In genomic region chr6:48504241-48504854, GRCm38 (mm10) we compare ENCODE assay signal across 8 mouse cellular contexts. TPM values are rescaled to one million over a fixed set of nuclear protein-coding genes. Genes with fewer than 3 reads are reported as not detected.
DNase-seq lines count a peak whose midpoint lies in the region; ATAC-seq and TF ChIP-seq lines count a peak whose summit lies in the region.

No protein-coding gene starts in this region.

- H3K79me3 ChIP-seq in C2C12 (ENCODE audit: low read depth) = peaks cover 4% of the 10 kb centered on the region

- H3K4me3 ChIP-seq in C2C12 (ENCODE audit: insufficient read depth, poor library complexity, severe bottlenecking) = peak overlapping the region; percentile 50
- peak overlapping the region; percentile 70 for H3K4me3 ChIP-seq in heart, embryonic 13.5 days
- peak overlapping the region; percentile 69 for H3K4me3 ChIP-seq in kidney, postnatal 0 days (replicated peaks; ENCODE audit: low read depth, low read length)
- H3K4me3 ChIP-seq in liver, adult 2 months (ENCODE audit: insufficient read depth, low read depth, low read length) = peak overlapping the region; percentile 69
- peak overlapping the region; percentile 54 for H3K4me3 ChIP-seq in myocyte
- peak overlapping the region; percentile 53 for H3K4me3 ChIP-seq in stomach, embryonic 14.5 days (ENCODE audit: low read depth, low read length)

- H3K27ac ChIP-seq in heart, embryonic 13.5 days (replicated peaks) = peak overlapping the region; percentile 75
- H3K27ac ChIP-seq in kidney, postnatal 0 days = peak overlapping the region; percentile 58; the same call in 1 of the 2 replicates
- H3K27ac ChIP-seq in liver, adult 2 months (replicated peaks; ENCODE audit: insufficient read depth, low read depth, low read length) = 0 out of 2 replicates have a peak overlapping the region, but pooled peaks have one; percentile 14
- H3K27ac ChIP-seq in stomach, embryonic 14.5 days (ENCODE audit: low read length) = peak overlapping the region; percentile 1; the same call in 1 of the 2 replicates

- peak overlapping the region; percentile 86 for H3K9ac ChIP-seq in heart, embryonic 13.5 days
- H3K9ac ChIP-seq in kidney, postnatal 0 days (ENCODE audit: low read depth, low read length) = peak overlapping the region; percentile 63
- H3K9ac ChIP-seq in liver, adult 2 months (ENCODE audit: low read depth, low read length) = peak overlapping the region; percentile 78
- peak overlapping the region; percentile 34 for H3K9ac ChIP-seq in stomach, embryonic 14.5 days (replicated peaks; ENCODE audit: low read depth, low read length)

- no peak for TF ChIP-seq CTCF in C2C12 (IDR thresholded peaks at IDR 0.05; ENCODE audit: control insufficient read depth, insufficient read depth, insufficient read length)
- TF ChIP-seq CTCF in kidney, postnatal 0 days (IDR thresholded peaks at IDR 0.05; ENCODE audit: low read depth) = peak; percentile 47; the same call in 1 of the 2 replicates
- TF ChIP-seq CTCF in liver, adult 2 months (IDR thresholded peaks at IDR 0.05; ENCODE audit: low read depth, low read length) = no peak; the same call in 1 of the 2 replicates

- H3K27me3 ChIP-seq in C2C12 (ENCODE audit: control insufficient read depth, insufficient read depth, insufficient read length) (no peaks in the 10 kb centered on the region), myocyte (ENCODE audit: control insufficient read depth, insufficient read depth, insufficient read length) (no peaks in the 10 kb centered on the region)
- no peaks in the 10 kb centered on the region for H3K27me3 ChIP-seq in heart, embryonic 13.5 days (replicated peaks)
- H3K27me3 ChIP-seq in kidney, postnatal 0 days (ENCODE audit: insufficient read depth, low read length) = no peaks in the 10 kb centered on the region
- H3K27me3 ChIP-seq in liver, adult 2 months (ENCODE audit: control insufficient read depth, insufficient read depth, low read length) = no peaks in the 10 kb centered on the region
- H3K27me3 ChIP-seq in stomach, embryonic 14.5 days (ENCODE audit: control insufficient read depth, insufficient read depth, low read length) = no peaks in the 10 kb centered on the region

- H3ac ChIP-seq in C2C12 (ENCODE audit: control insufficient read depth, insufficient read length, low read depth) (peak overlapping the region; percentile 82), myocyte (ENCODE audit: control insufficient read depth, insufficient read length) (no peak overlapping the region)

- peak; percentile 38; the same call in 1 of the 2 replicates for TF ChIP-seq POLR2A in liver, adult 2 months (IDR thresholded peaks at IDR 0.05; ENCODE audit: extremely low read depth, insufficient read depth, low read length)
- peak; percentile 72 for TF ChIP-seq POLR2A in myocyte (IDR thresholded peaks at IDR 0.05; ENCODE audit: insufficient read length, low read depth)

- H3K4me1 ChIP-seq in heart, embryonic 13.5 days = peaks cover 8% of the 10 kb centered on the region
- H3K4me1 ChIP-seq in kidney, postnatal 0 days (replicated peaks; ENCODE audit: insufficient read depth, low read length) = peaks cover 2% of the 10 kb centered on the region; the same call in 1 of the 2 replicates
- H3K4me1 ChIP-seq in liver, adult 2 months (ENCODE audit: control insufficient read depth, insufficient read depth, low read length) = no peaks in the 10 kb centered on the region
- 0 out of 2 replicates have a peak, but pooled peaks cover 4% of the 10 kb centered on the region for H3K4me1 ChIP-seq in stomach, embryonic 14.5 days (ENCODE audit: control insufficient read depth, insufficient read depth, low read length)

- peak; percentile 77 for ATAC-seq in heart, embryonic 13.5 days (ENCODE audit: extremely low read depth, insufficient number of reproducible peaks, low FRiP score, low TSS enrichment)
- peak; percentile 87 for ATAC-seq in kidney, postnatal 0 days (replicated peaks; ENCODE audit: low FRiP score, low read depth)
- ATAC-seq in stomach, embryonic 14.5 days (ENCODE audit: insufficient number of reproducible peaks, insufficient read depth, low FRiP score, low read depth) = peak; percentile 97

- H3K79me2 ChIP-seq in C2C12 (ENCODE audit: control insufficient read depth, insufficient read depth) = peaks cover 17% of the 10 kb centered on the region
- H3K79me2 ChIP-seq in liver, adult 2 months (ENCODE audit: control insufficient read depth, insufficient read depth, low read length) = no peaks in the 10 kb centered on the region; the same call in 1 of the 2 replicates
- H3K79me2 ChIP-seq in myocyte (ENCODE audit: control insufficient read depth, insufficient read depth) = peaks cover 6% of the 10 kb centered on the region

- H3K9me3 ChIP-seq in heart, embryonic 13.5 days = no peaks in the 10 kb centered on the region
- H3K9me3 ChIP-seq in kidney, postnatal 0 days (replicated peaks; ENCODE audit: low read length) = no peaks in the 10 kb centered on the region
- H3K9me3 ChIP-seq in stomach, embryonic 14.5 days (ENCODE audit: control insufficient read depth, low read depth, low read length) = no peaks in the 10 kb centered on the region

- WGBS in heart, embryonic 13.5 days = 1% methylated on average over 26 of the region's 26 CpGs
- under 1% methylated on average over 26 of the region's 26 CpGs for WGBS in kidney, postnatal 0 days
- 1% methylated on average over 26 of the region's 26 CpGs for WGBS in liver, adult 2 months
- under 1% methylated on average over 26 of the region's 26 CpGs for WGBS in stomach, embryonic 14.5 days

- H3K4me2 ChIP-seq in heart, embryonic 13.5 days = peak overlapping the region; percentile 88
- H3K4me2 ChIP-seq in kidney, postnatal 0 days (ENCODE audit: low read length) = peak overlapping the region; percentile 86
- peak overlapping the region; percentile 84 for H3K4me2 ChIP-seq in myocyte (ENCODE audit: low read depth)
- peak overlapping the region; percentile 83 for H3K4me2 ChIP-seq in stomach, embryonic 14.5 days (replicated peaks; ENCODE audit: low read depth, low read length)

- H3K36me3 ChIP-seq in C2C12 (ENCODE audit: control insufficient read depth, insufficient read depth) (peaks cover 7% of the 10 kb centered on the region), myocyte (ENCODE audit: control insufficient read depth, insufficient read depth) (no peaks in the 10 kb centered on the region)
- peaks cover 5% of the 10 kb centered on the region for H3K36me3 ChIP-seq in heart, embryonic 13.5 days
- H3K36me3 ChIP-seq in kidney, postnatal 0 days (ENCODE audit: insufficient read depth, low read length) = 0 out of 2 replicates have a peak, but pooled peaks cover 7% of the 10 kb centered on the region
- H3K36me3 ChIP-seq in liver, adult 2 months (ENCODE audit: control insufficient read depth, insufficient read depth, low read length) = peaks cover 3% of the 10 kb centered on the region; the same call in 1 of the 2 replicates
- H3K36me3 ChIP-seq in stomach, embryonic 14.5 days (ENCODE audit: control insufficient read depth, insufficient read depth, low read length) = no peaks in the 10 kb centered on the region; the same call in 1 of the 2 replicates

- DNase-seq in brain, embryonic 18.5 days (ENCODE audit: low read depth, low spot score) = peak; percentile 60
- DNase-seq in fibroblast of lung, adult 2 months (ENCODE audit: low read depth) = peak; percentile 72
- peak; percentile 95 for DNase-seq in kidney, postnatal 0 days (ENCODE audit: low spot score)
- peak; percentile 88 for DNase-seq in liver, adult 2 months (ENCODE audit: extremely low read depth, low read depth, low spot score)

TF ChIP-seq in C2C12, 6 proteins besides CTCF, POLR2A, EP300 and RAD21 (continues in another document):
- TF ChIP-seq FOSL1 (IDR thresholded peaks at IDR 0.05; ENCODE audit: insufficient read depth, low read length, poor library complexity, severe bottlenecking) (no peak), MAX (IDR thresholded peaks at IDR 0.05) (no peak)

TF ChIP-seq in myocyte, 11 proteins besides CTCF, POLR2A, EP300 and RAD21 (continues in another document):
- peak in 1 of 3 experiments; percentile 32 for TF ChIP-seq MYOD1 (IDR thresholded peaks at IDR 0.05; ENCODE audit: control insufficient read depth in 1 of 3, insufficient read length in 2 of 3, low read depth in 2 of 3)
- peak; percentile 76 for TF ChIP-seq POLR2AphosphoS2 (IDR thresholded peaks at IDR 0.05; ENCODE audit: insufficient read length, low read depth)

RNA-seq across cellular contexts. Expression of gene Atp6v0e2, which starts 33.1 kb away (rescaled TPM):
- polyA plus RNA-seq in C2C12 (2012; fragmentation: generic; extraction: Trizol) (3.3 TPM), myocyte (2012; fragmentation: generic; extraction: Trizol) (5.1 TPM)
- 18.2 and 22.7 TPM in 2 replicates for polyA plus RNA-seq in heart, embryonic 13.5 days (2015; fragmentation: Nextera tagmentation; extraction: Ambion mirVana)
- 31.1 and 34.6 TPM in 2 replicates for polyA plus RNA-seq in kidney, postnatal 0 days (2015; fragmentation: Nextera tagmentation; extraction: Ambion mirVana)
- total RNA-seq in liver, adult 2 months (2014; rRNA removed) = 0.37 and 0.47 TPM in 2 replicates
- polyA plus RNA-seq in liver, adult 2 months (2012; rRNA removed) = 0.96 and 1.7 TPM in 2 replicates
- polyA plus RNA-seq in stomach, embryonic 14.5 days (2014; fragmentation: Nextera tagmentation; extraction: Ambion mirVana) = 25.7 and 27.5 TPM in 2 replicates

RNA-seq across cellular contexts. Expression of gene Lrrc61, which starts 50.2 kb away (rescaled TPM):
- polyA plus RNA-seq in C2C12 (2012; fragmentation: generic; extraction: Trizol) = 6.2 TPM
- 7.2 and 7.6 TPM in 2 replicates for polyA plus RNA-seq in heart, embryonic 13.5 days (2015; fragmentation: Nextera tagmentation; extraction: Ambion mirVana)
- polyA plus RNA-seq in kidney, postnatal 0 days (2015; fragmentation: Nextera tagmentation; extraction: Ambion mirVana) = 11.5 and 11.9 TPM in 2 replicates
- 3.2 and 3.3 TPM in 2 replicates for total RNA-seq in liver, adult 2 months (2014; rRNA removed)
- polyA plus RNA-seq in liver, adult 2 months (2012; rRNA removed) = 8.5 and 10.1 TPM in 2 replicates
- polyA plus RNA-seq in myocyte (2012; fragmentation: generic; extraction: Trizol) = 10.0 TPM
- polyA plus RNA-seq in stomach, embryonic 14.5 days (2014; fragmentation: Nextera tagmentation; extraction: Ambion mirVana) = 4.6 and 7.7 TPM in 2 replicates

RNA-seq across cellular contexts. Expression of gene Sspo, which starts 56.3 kb away (rescaled TPM):
- polyA plus RNA-seq in C2C12 (2012; fragmentation: generic; extraction: Trizol) (0.13 TPM), myocyte (2012; fragmentation: generic; extraction: Trizol) (2.5 TPM)
- polyA plus RNA-seq in heart, embryonic 13.5 days (2015; fragmentation: Nextera tagmentation; extraction: Ambion mirVana) = 0.22 and 0.27 TPM in 2 replicates
- 0.46 and 0.64 TPM in 2 replicates for polyA plus RNA-seq in kidney, postnatal 0 days (2015; fragmentation: Nextera tagmentation; extraction: Ambion mirVana)
- 0.47 and 0.83 TPM in 2 replicates for total RNA-seq in liver, adult 2 months (2014; rRNA removed)
- polyA plus RNA-seq in liver, adult 2 months (2012; rRNA removed) = 1.5 and 2.0 TPM in 2 replicates
- 0.20 and 0.41 TPM in 2 replicates for polyA plus RNA-seq in stomach, embryonic 14.5 days (2014; fragmentation: Nextera tagmentation; extraction: Ambion mirVana)

RNA-seq across cellular contexts. Expression of gene Zfp467, which starts 58.7 kb away (rescaled TPM):
- polyA plus RNA-seq in C2C12 (2012; fragmentation: generic; extraction: Trizol) (0.75 TPM), myocyte (2012; fragmentation: generic; extraction: Trizol) (1.7 TPM)
- polyA plus RNA-seq in heart, embryonic 13.5 days (2015; fragmentation: Nextera tagmentation; extraction: Ambion mirVana) = 16.1 and 20.8 TPM in 2 replicates
- polyA plus RNA-seq in kidney, postnatal 0 days (2015; fragmentation: Nextera tagmentation; extraction: Ambion mirVana) = 27.9 and 33.4 TPM in 2 replicates
- total RNA-seq in liver, adult 2 months (2014; rRNA removed) = 13.9 and 15.9 TPM in 2 replicates
- polyA plus RNA-seq in liver, adult 2 months (2012; rRNA removed) = 23.0 and 25.7 TPM in 2 replicates
- polyA plus RNA-seq in stomach, embryonic 14.5 days (2014; fragmentation: Nextera tagmentation; extraction: Ambion mirVana) = 27.1 and 30.8 TPM in 2 replicates

Comparison
In these comparisons a context has a peak if more than half of its experiments do, and no peak if none do; other contexts are left out.
1. Peak in every context shown above with its lines: DNase-seq, ATAC-seq, H3K4me3 ChIP-seq and H3K27ac ChIP-seq.
2. H3K27ac ChIP-seq: peak in every context shown above with its lines; median percentile 75 in heart, embryonic 13.5 days; 58 in kidney, postnatal 0 days; 14 in liver, adult 2 months; 1 in stomach, embryonic 14.5 days.
3. H3K9ac ChIP-seq: peak in every context shown above with its lines; median percentile 86 in heart, embryonic 13.5 days; 78 in liver, adult 2 months; 63 in kidney, postnatal 0 days; 34 in stomach, embryonic 14.5 days.